Mouse (Mus musculus): ENCODE data around the gene Cgnl1. TPM values are rescaled to one million over a fixed set of nuclear protein-coding genes. Genes with fewer than 3 reads are reported as not detected.

Gene Cgnl1
- 10 to 100 TPM in 2 of 4 experiments, 1 to 10 TPM in 2; 9.1 to 12.3 (median 9.9) TPM for total RNA-seq (2022)

GRCm38 (mm10) chr9:71770991-71771767 lies at the start of gene Cgnl1:
Gene Cgnl1, minus strand, starts transcription at chr9:71771602.
- peak in 1 of 2 experiments; percentile 8 for DNase-seq (ENCODE audit: low spot score in 2 of 2)

GRCm38 (mm10) chr9:71818453-71818852 lies 47.1 kb upstream of the Cgnl1 start:
- DNase-seq (ENCODE audit: low spot score in 2 of 2) = peak in 1 of 2 experiments; percentile 52

GRCm38 (mm10) chr9:71816121-71816520 lies 44.7 kb upstream of the Cgnl1 start:
- no peak for DNase-seq (ENCODE audit: low spot score in 2 of 2)

- DNase-seq (ENCODE audit: low spot score in 2 of 2) = no peak
Observed at GRCm38 (mm10) chr9:71813565-71813964, 42.2 kb upstream of the Cgnl1 start.

GRCm38 (mm10) chr9:71812914-71813313 lies 41.5 kb upstream of the Cgnl1 start:
- no peak for DNase-seq (ENCODE audit: low spot score in 2 of 2)

- DNase-seq (ENCODE audit: low spot score in 2 of 2) = no peak
Observed at GRCm38 (mm10) chr9:71812402-71812801, 41.0 kb upstream of the Cgnl1 start.

- no peak for DNase-seq (ENCODE audit: low spot score in 2 of 2)
Observed at GRCm38 (mm10) chr9:71811404-71811803, 40.0 kb upstream of the Cgnl1 start.

- no peak for DNase-seq (ENCODE audit: low spot score in 2 of 2)
Observed at GRCm38 (mm10) chr9:71810723-71811122, 39.3 kb upstream of the Cgnl1 start.

- DNase-seq (ENCODE audit: low spot score in 2 of 2) = no peak
Observed at GRCm38 (mm10) chr9:71808640-71809254, 37.3 kb upstream of the Cgnl1 start.

- no peak for DNase-seq (ENCODE audit: low spot score in 2 of 2)
Observed at GRCm38 (mm10) chr9:71807801-71808200, 36.4 kb upstream of the Cgnl1 start.

GRCm38 (mm10) chr9:71806422-71806805 lies 35.0 kb upstream of the Cgnl1 start:
- DNase-seq (ENCODE audit: low spot score in 2 of 2) = peak in 1 of 2 experiments; percentile 60

- no peak for DNase-seq (ENCODE audit: low spot score in 2 of 2)
Observed at GRCm38 (mm10) chr9:71805646-71806421, 34.4 kb upstream of the Cgnl1 start.

- DNase-seq (ENCODE audit: low spot score in 2 of 2) = no peak
Observed at GRCm38 (mm10) chr9:71804116-71804515, 32.7 kb upstream of the Cgnl1 start.

- no peak for DNase-seq (ENCODE audit: low spot score in 2 of 2)
Observed at GRCm38 (mm10) chr9:71803281-71803680, 31.9 kb upstream of the Cgnl1 start.

- DNase-seq (ENCODE audit: low spot score in 2 of 2) = no peak
Observed at GRCm38 (mm10) chr9:71799598-71799997, 28.2 kb upstream of the Cgnl1 start.

GRCm38 (mm10) chr9:71798176-71798575 lies 26.8 kb upstream of the Cgnl1 start:
- no peak for DNase-seq (ENCODE audit: low spot score in 2 of 2)

- no peak for DNase-seq (ENCODE audit: low spot score in 2 of 2)
Observed at GRCm38 (mm10) chr9:71777404-71777803, 6.0 kb upstream of the Cgnl1 start.

- DNase-seq (ENCODE audit: low spot score in 2 of 2) = no peak
Observed at GRCm38 (mm10) chr9:71776337-71776736, 4.9 kb upstream of the Cgnl1 start.

- DNase-seq (ENCODE audit: low spot score in 2 of 2) = no peak
Observed at GRCm38 (mm10) chr9:71773563-71773962, 2.2 kb upstream of the Cgnl1 start.

GRCm38 (mm10) chr9:71772338-71772737 lies 936 bp upstream of the Cgnl1 start:
- no peak for DNase-seq (ENCODE audit: low spot score in 2 of 2)

- no peak for DNase-seq (ENCODE audit: low spot score in 2 of 2)
Observed at GRCm38 (mm10) chr9:71770484-71770883, 918 bp downstream of the Cgnl1 start.

GRCm38 (mm10) chr9:71769701-71770100 lies 1.7 kb downstream of the Cgnl1 start:
- no peak for DNase-seq (ENCODE audit: low spot score in 2 of 2)

All from left cerebral cortex, adult 8-10 months (tissue).